Mouse (Mus musculus) 3T3-L1 (cell line): ENCODE results near the gene Syne2.

Experiments
- DNase-seq: peaks from one replicate; pipeline ENCODE4 v3.0.0-alpha.2; 2015; ENCODE audit warnings: low read depth, low spot score

Gene Syne2

GRCm38 (mm10) chr12:75924852-75925251 lies 106.9 kb downstream of the Syne2 start:
- DNase-seq: no peak

GRCm38 (mm10) chr12:75927596-75927995 lies 109.7 kb downstream of the Syne2 start:
- DNase-seq: peak; percentile 3

- DNase-seq: no peak
Measured at GRCm38 (mm10) chr12:75933561-75933960, 115.6 kb downstream of the Syne2 start.

- peak; percentile 50 for DNase-seq
Measured at GRCm38 (mm10) chr12:75951328-75951727, 133.4 kb downstream of the Syne2 start.

DNA sequence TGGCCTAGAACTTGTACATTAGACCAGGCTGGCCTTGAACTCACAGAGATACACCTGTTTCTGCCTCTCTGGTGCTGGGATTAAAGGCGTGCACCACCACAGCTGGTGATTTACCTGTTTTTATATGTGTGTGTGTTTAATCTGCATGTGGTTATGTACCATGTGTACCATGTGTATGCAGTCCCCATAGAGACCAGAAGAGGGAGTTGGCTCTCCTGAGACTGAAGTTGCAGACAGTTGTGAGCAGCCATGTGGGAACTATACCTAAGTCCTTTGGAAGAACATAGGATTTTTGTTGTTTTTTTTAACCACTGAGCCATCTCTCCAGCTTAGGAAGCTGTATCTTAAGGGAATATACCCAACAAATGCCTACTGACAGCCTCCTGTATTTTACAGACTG lies 134.1 kb downstream of the Syne2 start:
- peak; percentile 14 for DNase-seq

DNA sequence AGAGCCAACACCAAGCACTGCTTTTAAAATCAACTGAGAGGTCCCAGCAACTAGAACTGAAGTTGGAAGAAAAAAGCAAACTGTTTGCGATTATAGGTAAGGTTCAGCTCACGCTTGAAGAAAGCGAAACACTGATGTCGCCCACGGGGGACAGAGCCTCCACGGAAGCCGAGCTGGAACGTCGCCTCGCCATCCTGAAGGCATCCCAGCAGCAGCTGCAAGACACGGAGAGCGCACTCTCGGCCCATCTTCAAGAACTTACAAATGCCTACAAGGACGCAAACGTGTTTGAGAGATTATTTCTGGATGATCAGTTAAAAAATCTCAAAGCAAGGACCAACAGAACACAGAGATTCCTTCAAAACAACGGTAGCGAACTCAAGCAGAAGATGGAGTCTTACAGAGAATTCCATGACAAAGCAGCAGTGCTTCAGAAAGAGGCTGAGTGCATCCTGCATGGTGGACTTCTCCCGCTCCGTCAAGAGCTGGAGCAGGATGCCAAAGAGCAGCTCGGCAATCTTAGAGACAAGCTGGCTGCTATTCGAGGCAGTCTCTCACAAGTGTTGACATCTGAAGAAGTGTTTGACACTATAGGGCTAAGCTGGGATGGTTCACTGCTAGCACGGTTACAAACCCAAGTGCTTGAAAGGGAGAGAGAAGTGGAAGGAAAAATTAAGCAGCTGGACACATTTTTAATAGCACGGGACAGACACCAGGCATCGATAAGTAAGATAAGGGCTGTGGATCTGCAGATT lies 148.7 kb downstream of the Syne2 start:
- no peak for DNase-seq

GRCm38 (mm10) chr12:75979079-75979478 lies 161.1 kb downstream of the Syne2 start:
- DNase-seq: no peak

DNA sequence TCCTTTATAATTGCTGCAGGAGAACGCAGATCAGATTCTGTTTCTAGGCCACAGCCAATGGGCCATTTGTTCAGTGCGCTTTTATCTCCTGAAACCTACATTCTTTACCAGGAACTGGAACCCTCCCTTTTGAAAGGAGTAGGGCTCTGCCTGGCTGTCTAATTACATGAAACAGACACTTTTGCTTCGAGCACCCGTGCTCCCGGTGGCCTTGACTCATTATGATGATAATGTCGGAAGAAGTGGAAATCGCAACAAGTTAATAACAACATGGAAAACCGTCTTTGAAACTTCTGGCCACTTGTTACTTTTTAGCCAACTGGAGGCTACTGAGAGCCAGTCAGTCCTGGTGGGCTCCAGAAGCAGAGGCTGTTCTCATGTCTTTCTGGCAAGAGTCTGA lies 165.4 kb downstream of the Syne2 start:
- no peak for DNase-seq

DNA sequence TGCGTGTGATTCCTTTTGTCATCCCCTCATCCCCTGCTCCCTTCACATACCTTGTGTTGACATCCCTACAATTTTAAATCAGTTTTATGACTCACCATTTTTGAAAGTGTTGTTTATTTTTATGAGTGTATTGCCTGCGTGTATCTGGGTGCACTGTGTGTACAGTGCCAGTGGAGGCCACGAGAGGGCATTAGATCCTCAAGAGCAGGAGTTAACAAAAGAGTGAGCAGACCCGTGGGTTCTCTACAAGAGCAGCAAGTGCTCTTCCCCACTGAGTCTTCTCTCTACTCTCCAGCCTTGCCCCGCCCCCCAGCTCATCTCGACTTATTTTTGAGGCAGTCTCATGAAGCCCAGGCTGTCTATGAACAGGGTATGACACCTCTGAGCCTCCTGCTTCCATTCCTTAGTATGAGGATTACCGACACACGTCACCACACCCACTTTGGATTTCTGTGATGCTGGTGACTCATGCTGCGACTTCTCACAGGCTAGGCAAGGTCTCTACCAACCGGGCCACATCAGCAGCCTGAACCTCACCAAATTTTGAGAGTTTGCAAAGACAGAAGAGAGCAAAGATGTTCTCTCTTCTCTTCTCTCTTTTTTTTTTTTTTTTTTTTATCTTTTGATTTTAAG lies 174.4 kb downstream of the Syne2 start:
- DNase-seq: peak; percentile 69

- DNase-seq: no peak
Measured at GRCm38 (mm10) chr12:75992946-75993345, 175.0 kb downstream of the Syne2 start.

- peak; percentile 40 for DNase-seq
Measured at GRCm38 (mm10) chr12:75995086-75995485, 177.2 kb downstream of the Syne2 start.

GRCm38 (mm10) chr12:75997547-75997946 lies 179.6 kb downstream of the Syne2 start:
- DNase-seq: no peak

GRCm38 (mm10) chr12:75998416-75998815 lies 180.5 kb downstream of the Syne2 start:
- no peak for DNase-seq

- DNase-seq: peak; percentile 40
Measured at GRCm38 (mm10) chr12:76004697-76005249, 186.8 kb downstream of the Syne2 start.

DNA sequence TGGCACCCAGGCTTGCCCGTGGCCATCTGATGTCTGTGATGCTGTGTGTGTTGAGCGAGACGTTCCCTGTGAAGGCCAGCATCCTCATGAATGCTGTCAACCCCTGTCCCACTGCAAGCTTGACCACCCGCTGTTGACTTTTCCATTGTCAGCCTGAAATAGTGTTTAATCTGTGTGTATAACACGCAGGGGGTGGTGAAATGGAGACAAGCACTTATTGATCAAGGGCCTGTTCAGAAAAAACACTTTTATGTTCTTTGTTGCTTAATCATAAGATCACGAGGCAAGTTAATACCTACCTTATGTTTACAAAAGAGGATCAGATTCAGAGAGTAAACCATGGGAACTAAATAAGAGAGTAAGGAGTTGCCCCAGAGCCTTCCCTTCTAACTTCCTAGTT lies 191.1 kb downstream of the Syne2 start:
- DNase-seq: no peak

GRCm38 (mm10) chr12:76012789-76013188 lies 194.9 kb downstream of the Syne2 start:
- DNase-seq: no peak

DNA sequence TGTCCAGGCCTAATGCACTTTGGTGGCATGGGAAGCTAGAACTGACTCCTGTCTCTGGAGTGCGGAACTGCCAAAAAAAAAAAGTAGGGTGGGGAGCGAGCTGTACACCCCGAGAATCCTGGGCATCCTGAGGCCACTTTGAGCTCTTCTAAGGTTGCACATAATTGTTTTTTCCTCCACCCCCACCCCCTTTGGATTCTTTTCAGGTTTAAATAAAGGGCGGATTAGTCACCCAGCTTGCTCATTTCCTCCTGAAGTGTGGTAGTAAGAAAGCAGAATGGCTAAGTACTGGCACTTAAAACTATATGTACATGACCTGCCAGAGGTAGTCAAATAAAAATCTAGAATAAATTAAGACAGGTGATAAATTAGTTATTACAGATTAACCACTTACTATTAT lies 195.5 kb downstream of the Syne2 start:
- peak; percentile 81 for DNase-seq

GRCm38 (mm10) chr12:76015026-76015425 lies 197.1 kb downstream of the Syne2 start:
- no peak for DNase-seq

DNA sequence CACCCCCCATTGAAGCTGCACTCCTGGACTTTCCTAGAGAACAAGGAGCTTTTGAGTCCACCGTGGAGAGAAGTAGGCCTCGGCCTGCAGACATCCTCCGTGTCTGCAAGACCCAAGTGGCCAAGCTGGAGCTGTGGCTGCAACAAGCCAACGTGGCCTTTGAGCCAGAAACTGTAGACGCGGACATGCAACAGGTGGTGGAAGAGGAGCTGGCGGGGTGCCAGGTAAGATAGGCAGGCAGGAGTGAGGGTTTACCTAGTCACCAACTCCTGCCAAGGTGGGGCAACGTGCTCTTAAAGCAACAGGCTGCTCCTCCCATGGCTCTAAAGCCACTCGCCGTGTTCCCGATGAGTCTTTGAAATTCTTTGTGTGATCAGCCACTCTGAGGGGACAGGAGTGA lies 197.6 kb downstream of the Syne2 start:
- DNase-seq: no peak

DNA sequence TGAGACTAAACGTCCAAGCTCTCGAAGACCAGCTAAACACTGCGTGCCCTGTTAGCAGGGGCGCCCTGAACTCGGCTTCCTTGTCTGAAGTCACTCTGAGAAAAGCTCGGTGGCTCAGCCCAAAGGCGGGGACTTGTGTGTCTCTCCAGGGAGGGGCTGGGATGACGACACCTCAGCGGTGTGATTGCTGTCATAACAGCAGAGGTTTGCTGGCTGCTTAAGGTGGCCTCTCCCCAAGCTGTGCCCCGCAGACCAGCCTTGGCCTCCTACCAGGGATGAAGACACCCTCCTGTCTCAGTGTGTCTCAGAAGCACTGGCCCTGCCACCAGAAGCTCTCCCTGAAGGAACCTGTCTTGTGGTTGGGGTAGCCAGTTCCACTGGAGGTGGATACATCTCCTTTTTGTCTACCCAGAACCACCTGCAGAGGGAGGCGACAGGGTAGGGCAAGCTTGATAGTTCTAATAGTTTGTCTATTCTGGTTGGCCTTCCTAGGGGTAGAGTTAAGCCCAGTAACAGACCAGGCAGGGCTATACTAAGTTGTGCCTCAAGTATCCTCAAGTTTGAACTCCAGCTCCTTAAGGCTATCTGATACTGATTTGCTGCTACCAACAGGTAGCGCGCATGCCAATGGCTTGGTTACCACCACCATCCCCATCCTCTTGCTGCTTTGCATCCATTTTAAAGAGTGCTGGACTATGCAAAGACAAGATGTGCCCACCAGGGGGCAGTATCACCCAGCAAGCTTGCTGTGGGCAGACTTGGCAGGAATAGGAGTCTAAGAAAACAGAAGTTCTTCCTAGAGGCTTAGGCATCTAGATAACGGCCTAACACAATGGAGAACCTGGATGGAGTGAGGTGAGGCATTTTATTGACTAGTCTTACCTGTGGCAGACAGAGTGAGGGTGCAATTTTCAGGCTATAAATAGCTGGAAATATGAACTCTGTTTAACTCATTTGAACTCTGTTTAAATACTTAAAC lies 198.5 kb downstream of the Syne2 start:
- peak; percentile 83 for DNase-seq

GRCm38 (mm10) chr12:76018640-76019039 lies 200.7 kb downstream of the Syne2 start:
- no peak for DNase-seq

- no peak for DNase-seq
Measured at GRCm38 (mm10) chr12:76042301-76042700, 224.4 kb downstream of the Syne2 start.
